Mouse (Mus musculus) midbrain, embryonic 16.5 days (tissue): ENCODE measurements around the gene Trim69. TPM values are rescaled to one million over a fixed set of nuclear protein-coding genes. Genes with fewer than 3 reads are reported as not detected.

Experiments
- ATAC-seq: fragments of 200-750 bp; cut with Nextera tagmentation; 2 replicates; pipeline ENCODE4 v1.8.0; 2017; ENCODE audit warnings: moderate TSS enrichment
- H3K27ac ChIP-seq: fragments of 300-500 bp; sonication (generic); 2 replicates; pipeline ENCODE4 v1.5.1; 2014; ENCODE audit warnings: mild to moderate bottlenecking, low read length, mixed read lengths
- H3K27me3 ChIP-seq: fragments of 300-500 bp; sonication (generic); 2 replicates; pipeline ENCODE4 v1.6.1; 2014; ENCODE audit warnings: low read depth, low read length, mixed read lengths; ENCODE audit not compliant: control insufficient read depth, insufficient read depth
- H3K36me3 ChIP-seq: fragments of 300-500 bp; sonication (generic); 2 replicates; pipeline ENCODE4 v1.6.1; 2014; ENCODE audit warnings: mild to moderate bottlenecking, low read length, moderate library complexity, mixed read lengths; ENCODE audit not compliant: control insufficient read depth, insufficient read depth
- H3K4me1 ChIP-seq: fragments of 300-500 bp; sonication (generic); 2 replicates; pipeline ENCODE4 v1.6.1; 2014; ENCODE audit warnings: mild to moderate bottlenecking, low read length, mixed read lengths; ENCODE audit not compliant: control insufficient read depth, insufficient read depth
- H3K4me2 ChIP-seq: fragments of 300-500 bp; sonication (generic); 2 replicates; pipeline ENCODE4 v1.6.1; 2014; ENCODE audit warnings: mild to moderate bottlenecking, low read length, mixed read lengths
- H3K4me3 ChIP-seq: fragments of 300-500 bp; sonication (generic); 2 replicates; pipeline ENCODE4 v1.5.1; 2014; ENCODE audit warnings: low read depth, mild to moderate bottlenecking, low read length, moderate library complexity, mixed read lengths
- H3K9ac ChIP-seq: fragments of 300-500 bp; sonication (generic); 2 replicates; pipeline ENCODE4 v1.6.1; 2014; ENCODE audit warnings: low read depth, low read length, mixed read lengths
- H3K9me3 ChIP-seq: fragments of 300-500 bp; sonication (generic); replicated peaks from 2 replicates; pipeline ENCODE4 v1.6.1; 2014; ENCODE audit warnings: mild to moderate bottlenecking, low read length, mixed read lengths; ENCODE audit not compliant: control insufficient read depth, poor library complexity, severe bottlenecking
- WGBS: fragments of 180-500 bp; shearing (Covaris S2); extraction: QIAGEN DNeasy Blood & Tissue Kit; methylation state at CpG from one replicate; pipeline ENCODE4 v1.1.7; 2014; 5-methylcytosine and 5-hydroxymethylcytosine counted together
- polyA plus RNA-seq: library from polyadenylated mRNA; unstranded; fragments of >200 nt; fragmentation: Nextera tagmentation; extraction: Ambion mirVana; gene quantifications from 2 replicates; pipeline ENCODE4 v1.2.1, GENCODE M21; 2015

Gene Trim69
- polyA plus RNA-seq, 1 experiment from 2014 or later, result not detected

DNA sequence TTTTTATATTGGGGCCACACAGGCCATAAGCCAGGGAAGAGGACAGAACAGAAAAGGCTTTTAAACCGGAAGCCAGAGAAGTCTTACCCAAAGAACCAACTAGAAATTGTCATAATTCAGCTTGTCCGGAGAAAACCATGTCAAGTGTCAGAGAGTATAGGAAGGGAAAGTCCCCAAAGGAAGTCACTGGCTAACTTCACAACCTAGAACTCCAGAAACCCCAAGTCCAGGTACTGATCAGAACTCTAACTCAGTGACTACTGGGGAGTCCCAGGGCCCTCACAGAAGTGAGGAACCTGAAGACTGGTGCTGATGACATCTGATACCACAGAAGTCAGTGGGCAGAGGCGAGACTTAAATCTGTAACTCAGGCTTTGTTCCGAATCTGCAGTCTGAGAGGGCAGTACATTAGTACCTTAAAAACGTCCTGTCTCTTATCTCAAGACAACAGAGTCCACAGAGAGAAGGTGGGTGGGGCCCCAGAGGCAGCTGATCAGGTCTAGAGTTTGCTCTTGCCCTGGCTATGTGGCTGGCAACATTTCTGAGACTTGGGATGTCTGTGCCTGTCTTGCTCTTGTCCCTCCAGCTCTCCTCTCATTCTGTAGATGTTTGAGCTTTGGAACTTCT is 22.5 kb upstream of the Trim69 start:
- Histone ChIP-seq H3K36me3 (no peaks in the 10 kb centered on the region), H3K4me1 (no peaks in the 10 kb centered on the region), H3K9ac (no peak overlapping the region), H3K4me2 (no peak overlapping the region), H3K27me3 (no peaks in the 10 kb centered on the region), H3K9me3 (no peaks in the 10 kb centered on the region), H3K4me3 (no peak overlapping the region), H3K27ac (no peak overlapping the region)
- no peak for ATAC-seq
- 69% methylated on average over 5 of the region's 5 CpGs for WGBS

GRCm38 (mm10) chr2:122140815-122141214 is 19.7 kb upstream of the Trim69 start:
- Histone ChIP-seq H3K27me3 (no peaks in the 10 kb centered on the region), H3K4me1 (no peaks in the 10 kb centered on the region), H3K9me3 (no peaks in the 10 kb centered on the region), H3K36me3 (no peaks in the 10 kb centered on the region), H3K27ac (no peak overlapping the region), H3K9ac (no peak overlapping the region), H3K4me2 (no peak overlapping the region), H3K4me3 (no peak overlapping the region)
- ATAC-seq, result no peak
- 87% methylated on average over 2 of the region's 2 CpGs for WGBS

GRCm38 (mm10) chr2:122141332-122141967 is 19.1 kb upstream of the Trim69 start:
- ATAC-seq, result no peak
- Histone ChIP-seq H3K9me3 (no peaks in the 10 kb centered on the region), H3K27me3 (no peaks in the 10 kb centered on the region), H3K9ac (no peak overlapping the region), H3K36me3 (no peaks in the 10 kb centered on the region), H3K4me3 (no peak overlapping the region), H3K27ac (no peak overlapping the region), H3K4me1 (no peaks in the 10 kb centered on the region), H3K4me2 (no peak overlapping the region)
- 73% methylated on average over 5 of the region's 5 CpGs for WGBS

GRCm38 (mm10) chr2:122143111-122143510 is 17.4 kb upstream of the Trim69 start:
- no peak overlapping the region for H3K27ac ChIP-seq
- H3K4me3 ChIP-seq, result no peak overlapping the region
- H3K9me3 ChIP-seq, result no peaks in the 10 kb centered on the region
- no peaks in the 10 kb centered on the region for H3K27me3 ChIP-seq
- no peak overlapping the region for H3K4me2 ChIP-seq
- H3K9ac ChIP-seq, result no peak overlapping the region
- no peak for ATAC-seq
- no peaks in the 10 kb centered on the region for H3K36me3 ChIP-seq
- peaks cover 4% of the 10 kb centered on the region for H3K4me1 ChIP-seq
- WGBS, result 89% methylated on average over 3 of the region's 3 CpGs

DNA sequence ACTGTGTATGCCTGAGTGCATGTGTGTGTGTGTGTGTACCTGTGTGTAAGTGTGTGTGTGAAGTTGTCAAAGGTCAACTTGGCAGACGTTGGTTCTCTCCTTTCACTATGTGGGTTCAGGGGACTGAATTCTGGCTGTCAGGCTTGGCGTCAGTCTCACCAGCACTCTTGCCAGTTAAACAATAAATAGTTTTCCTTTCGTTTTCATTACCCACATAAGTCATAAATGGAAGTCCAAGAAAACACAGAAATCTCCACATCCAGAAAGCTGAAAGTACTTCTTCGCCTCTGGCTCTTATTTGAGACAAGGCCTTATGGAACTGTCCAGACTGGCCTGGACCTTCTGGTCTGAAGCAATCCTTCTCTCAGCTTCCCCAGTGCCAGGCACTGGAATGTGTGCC is 14.7 kb upstream of the Trim69 start:
- H3K27ac ChIP-seq, result no peak overlapping the region
- WGBS, result 73% methylated on average over 4 of the region's 4 CpGs
- H3K4me3 ChIP-seq, result no peak overlapping the region
- no peaks in the 10 kb centered on the region for H3K36me3 ChIP-seq
- H3K9me3 ChIP-seq, result no peaks in the 10 kb centered on the region
- H3K4me1 ChIP-seq, result peaks cover 4% of the 10 kb centered on the region
- H3K9ac ChIP-seq, result no peak overlapping the region
- H3K27me3 ChIP-seq, result no peaks in the 10 kb centered on the region; the same call in 1 of the 2 replicates
- no peak for ATAC-seq
- H3K4me2 ChIP-seq, result no peak overlapping the region

GRCm38 (mm10) chr2:122146687-122147086 is 13.8 kb upstream of the Trim69 start:
- 63% methylated on average over 6 of the region's 6 CpGs for WGBS
- no peak overlapping the region for H3K4me2 ChIP-seq
- H3K4me3 ChIP-seq, result no peak overlapping the region
- no peaks in the 10 kb centered on the region for H3K36me3 ChIP-seq
- H3K4me1 ChIP-seq, result peaks cover 4% of the 10 kb centered on the region
- no peaks in the 10 kb centered on the region; the same call in 1 of the 2 replicates for H3K27me3 ChIP-seq
- H3K9ac ChIP-seq, result no peak overlapping the region
- ATAC-seq, result no peak
- H3K27ac ChIP-seq, result no peak overlapping the region
- H3K9me3 ChIP-seq, result no peaks in the 10 kb centered on the region

- Histone ChIP-seq H3K4me2 (peak within 1 kb of the TSS; percentile 85), H3K36me3 (no peaks in the 10 kb centered on the region), H3K27ac (peak within 1 kb of the TSS; percentile 60), H3K27me3 (no peaks in the 10 kb centered on the region; the same call in 1 of the 2 replicates), H3K9ac (peak within 1 kb of the TSS; percentile 76), H3K4me1 (peaks cover 4% of the 10 kb centered on the region), H3K4me3 (peak within 1 kb of the TSS; percentile 68), H3K9me3 (no peaks in the 10 kb centered on the region)
- WGBS, result under 1% methylated on average over 40 of the region's 40 CpGs
- ATAC-seq, result peak; percentile 98
These were observed 12.8 kb upstream of the Trim69 start, which contains the start of gene B2m for GRCm38 (mm10) chr2:122147508-122148241. B2m (plus strand) TSS chr2:122147686.

GRCm38 (mm10) chr2:122148242-122148917 is 12.1 kb upstream of the Trim69 start:
- H3K9ac ChIP-seq, result peak overlapping the region; percentile 76
- H3K4me1 ChIP-seq, result peaks cover 4% of the 10 kb centered on the region
- WGBS, result 37% methylated on average over 18 of the region's 18 CpGs
- no peaks in the 10 kb centered on the region for H3K9me3 ChIP-seq
- H3K27me3 ChIP-seq, result no peaks in the 10 kb centered on the region; the same call in 1 of the 2 replicates
- peak overlapping the region; percentile 85 for H3K4me2 ChIP-seq
- peak overlapping the region; percentile 68 for H3K4me3 ChIP-seq
- H3K36me3 ChIP-seq, result no peaks in the 10 kb centered on the region
- ATAC-seq, result no peak
- H3K27ac ChIP-seq, result no peak overlapping the region
